Mouse (Mus musculus) brown adipose tissue, adult 24 weeks (tissue): ENCODE data around the gene Vps45. TPM values are rescaled to one million over a fixed set of nuclear protein-coding genes. Genes with fewer than 3 reads are reported as not detected.

Source experiments
- polyA plus RNA-seq: library from polyadenylated mRNA; stranded (reverse); fragments of >200 nt; gene quantifications from 2 replicates; pipeline ENCODE4 v1.2.4, GENCODE M21; 2012; ENCODE audit not compliant: missing spikeins, insufficient read depth, insufficient read length

Gene Vps45
- polyA plus RNA-seq, 1 experiment, result 23.7 TPM

Other genes with a start within 250 kb of the Vps45 start
- 11.3 and 12.5 TPM in 2 replicates for gene Rprd2, start 239.6 kb downstream of the Vps45 start, polyA plus RNA-seq
- 14.2 and 30.0 TPM in 2 replicates for gene Prpf3, start 202.6 kb downstream of the Vps45 start, polyA plus RNA-seq
- 576 and 634 TPM in 2 replicates for gene Mrps21, start 186.9 kb downstream of the Vps45 start, polyA plus RNA-seq
- gene Ciart, start 176.2 kb downstream of the Vps45 start, polyA plus RNA-seq, result 1.5 and 3.4 TPM in 2 replicates
- 71.8 and 150 TPM in 2 replicates for gene BC028528, start 166.5 kb downstream of the Vps45 start, polyA plus RNA-seq
- 75.1 and 82.8 TPM in 2 replicates for gene Aph1a, start 164.5 kb downstream of the Vps45 start, polyA plus RNA-seq
- 15.5 and 24.4 TPM in 2 replicates for gene Car14, start 153.8 kb downstream of the Vps45 start, polyA plus RNA-seq
- 78.5 and 88.8 TPM in 2 replicates for gene Anp32e, start 129.2 kb downstream of the Vps45 start, polyA plus RNA-seq
- gene Plekho1, start 62.5 kb downstream of the Vps45 start, polyA plus RNA-seq, result 8.8 and 13.9 TPM in 2 replicates
- gene Otud7b, start 46.1 kb upstream of the Vps45 start, polyA plus RNA-seq, result 6.9 and 8.3 TPM in 2 replicates
- 2.8 and 2.9 TPM in 2 replicates for gene Mtmr11, start 103.5 kb upstream of the Vps45 start, polyA plus RNA-seq
- 11.4 and 13.6 TPM in 2 replicates for gene Sf3b4, start 113.9 kb upstream of the Vps45 start, polyA plus RNA-seq
- not detected in 2 replicates for gene Sv2a, start 122.7 kb upstream of the Vps45 start, polyA plus RNA-seq
- 36.7 and 42.5 TPM in 2 replicates for gene Bola1, start 161.2 kb upstream of the Vps45 start, polyA plus RNA-seq
- not detected in 2 replicates for gene Hist2h2ab, start 161.4 kb upstream of the Vps45 start, polyA plus RNA-seq
- not detected in 2 replicates for gene Hist2h2ac, start 162.4 kb upstream of the Vps45 start, polyA plus RNA-seq
- gene Hist2h2be, start 162.7 kb upstream of the Vps45 start, polyA plus RNA-seq, result 13.2 and 16.0 TPM in 2 replicates
- 3.3 and 5.7 TPM in 2 replicates for gene Hist2h3c2, start 180.7 kb upstream of the Vps45 start, polyA plus RNA-seq
- gene Hist2h2aa2, start 181.8 kb upstream of the Vps45 start, polyA plus RNA-seq, result 115 and 122 TPM in 2 replicates
- not detected in 2 replicates for gene Hist2h2aa1, start 187.0 kb upstream of the Vps45 start, polyA plus RNA-seq
- not detected in 2 replicates for gene Hist2h3c1, start 188.2 kb upstream of the Vps45 start, polyA plus RNA-seq
- 0.83 and 1.6 TPM in 2 replicates for gene Hist2h4, start 204.8 kb upstream of the Vps45 start, polyA plus RNA-seq
- not detected in 2 replicates for gene Hist2h3b, start 210.2 kb upstream of the Vps45 start, polyA plus RNA-seq
- gene Hist2h2bb, start 211.3 kb upstream of the Vps45 start, polyA plus RNA-seq, result not detected in 2 replicates
- 1.3 and 2.1 TPM in 2 replicates for gene Fcgr1, start 235.5 kb upstream of the Vps45 start, polyA plus RNA-seq